Mouse (Mus musculus): Measurements from ENCODE around the gene Dpep3.

DNA sequence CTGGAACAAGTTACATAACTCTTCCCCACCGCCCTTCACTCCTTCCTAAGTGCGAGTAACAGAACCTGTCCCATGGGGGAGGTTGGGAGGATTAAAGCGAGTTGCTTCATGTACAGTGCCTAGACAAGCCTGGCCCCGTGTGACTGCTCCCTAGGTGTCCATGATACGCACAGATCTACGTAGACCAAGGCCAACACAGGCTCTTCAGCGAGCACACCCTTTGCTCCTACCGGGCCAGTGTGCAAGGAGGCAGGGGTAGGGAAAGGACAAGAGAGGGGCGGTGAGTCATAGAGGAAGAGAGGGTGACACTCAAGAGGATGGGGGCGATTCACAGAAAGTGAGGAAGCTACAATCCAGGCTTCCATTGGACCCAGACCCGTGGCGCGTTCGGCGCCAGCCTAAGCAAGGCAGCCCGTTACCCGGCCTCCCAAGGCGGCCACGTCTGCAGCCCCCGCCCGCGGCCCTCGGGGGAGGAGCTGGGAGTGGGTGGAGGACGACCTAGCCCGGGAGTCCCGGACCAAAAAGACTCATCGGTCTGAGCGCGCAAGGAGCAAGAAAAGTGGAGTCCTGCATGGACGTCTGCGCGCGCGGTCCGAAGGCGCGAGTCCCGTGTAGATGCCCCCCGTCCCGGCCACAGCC is 13.8 kb downstream of the Dpep3 start:
- TF ChIP-seq CTCF (IDR thresholded peaks at IDR 0.05; ENCODE audit: extremely low read depth, insufficient read depth, low read length): no peak
- TF ChIP-seq POLR2A (IDR thresholded peaks at IDR 0.05; ENCODE audit: extremely low read depth, insufficient read depth, low read length): no peak
